Mouse (Mus musculus) CD8-positive naive resting alpha-beta T cell, adult 2 months (primary cell): ENCODE results near the gene Fmo3.

ENCODE experiments used
- DNase-seq, 2 experiments: peaks; one replicate each; pipeline ENCODE4 v3.0.0; 2022; ENCODE audit warnings: low read depth in 2 of 2, low spot score in 2 of 2

Gene Fmo3

DNA sequence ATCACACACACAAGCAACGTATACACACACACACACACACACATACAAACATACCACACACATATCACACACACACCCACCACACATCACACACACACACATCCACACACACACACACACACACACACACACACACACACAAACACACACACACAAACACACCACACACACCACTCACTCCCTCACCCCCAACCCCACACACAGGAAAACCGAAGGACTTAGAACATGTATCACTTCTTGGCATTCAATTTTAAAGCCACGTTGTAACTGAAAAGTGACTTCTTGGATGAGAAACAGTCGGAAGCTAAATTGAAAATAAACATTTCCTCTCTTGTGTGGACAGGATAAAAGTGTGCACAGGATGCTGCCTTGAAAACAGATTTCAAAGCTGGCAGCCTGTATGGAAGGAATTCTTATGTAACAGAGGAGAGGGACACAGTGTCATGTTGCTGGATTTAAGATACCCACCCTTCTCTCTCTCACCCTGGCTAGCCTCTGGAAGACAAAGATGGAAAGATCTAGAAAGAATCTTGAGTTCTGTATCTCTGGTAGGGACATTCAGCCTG lies 52.9 kb downstream of the Fmo3 start:
- DNase-seq, result no peak

DNA sequence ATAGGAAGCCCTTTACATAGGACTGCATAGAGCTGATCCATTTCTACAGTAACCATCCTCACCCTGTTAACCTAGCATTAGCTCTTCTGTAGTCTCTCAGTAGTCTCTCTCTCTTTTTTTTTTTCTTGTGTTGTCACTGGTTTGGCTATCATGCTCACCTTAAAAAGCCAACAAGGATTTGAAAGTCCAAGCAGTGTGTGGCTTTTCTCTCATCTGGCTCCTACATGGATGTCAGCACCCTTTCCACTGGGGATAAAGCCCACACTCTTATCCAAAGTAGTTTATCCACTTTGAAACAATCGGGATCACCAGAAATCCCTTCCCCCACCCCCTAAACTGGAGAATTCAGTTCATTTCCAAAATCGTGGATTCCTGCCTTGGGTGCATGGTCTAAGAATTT lies 53.7 kb downstream of the Fmo3 start:
- DNase-seq, result no peak

DNA sequence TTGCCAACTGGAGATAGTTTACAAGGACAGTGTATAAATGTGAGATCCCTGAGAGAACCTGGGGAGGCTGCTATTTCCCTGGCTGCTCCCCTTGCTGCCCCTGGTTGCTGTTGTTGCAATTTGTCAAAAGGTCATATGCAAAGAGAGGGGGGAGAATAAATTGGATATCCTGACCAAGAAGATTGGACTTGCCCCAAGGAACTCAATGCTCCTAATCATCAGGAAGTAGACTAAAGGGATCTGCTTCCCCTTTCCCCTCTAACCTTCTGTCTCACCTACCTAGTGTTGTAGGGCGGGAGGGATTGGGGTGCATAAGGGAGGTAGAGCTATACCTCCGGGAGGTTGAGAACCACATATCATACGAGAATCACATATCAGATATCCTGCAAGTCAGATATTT lies 55.2 kb downstream of the Fmo3 start:
- no peak for DNase-seq

DNA sequence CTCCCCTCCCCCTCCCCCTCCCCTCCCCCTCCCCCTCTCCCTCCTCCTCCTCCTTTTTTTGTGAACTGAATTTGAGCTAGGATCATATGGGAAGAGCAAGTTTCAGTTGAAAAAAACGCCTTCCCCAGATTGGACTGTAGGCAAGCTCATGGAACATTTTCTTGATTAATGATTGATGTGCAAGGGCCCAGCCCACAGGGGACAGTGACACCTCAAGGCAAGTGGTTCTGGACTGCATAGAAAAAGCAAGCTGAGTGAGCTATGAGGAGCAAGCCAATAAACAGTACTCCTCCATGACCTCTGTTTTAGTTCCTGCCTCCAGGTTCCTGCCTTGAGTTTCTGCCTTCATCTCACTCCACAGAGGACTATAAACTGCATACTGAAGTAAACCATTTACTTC lies 59.2 kb downstream of the Fmo3 start:
- DNase-seq, result no peak

DNA sequence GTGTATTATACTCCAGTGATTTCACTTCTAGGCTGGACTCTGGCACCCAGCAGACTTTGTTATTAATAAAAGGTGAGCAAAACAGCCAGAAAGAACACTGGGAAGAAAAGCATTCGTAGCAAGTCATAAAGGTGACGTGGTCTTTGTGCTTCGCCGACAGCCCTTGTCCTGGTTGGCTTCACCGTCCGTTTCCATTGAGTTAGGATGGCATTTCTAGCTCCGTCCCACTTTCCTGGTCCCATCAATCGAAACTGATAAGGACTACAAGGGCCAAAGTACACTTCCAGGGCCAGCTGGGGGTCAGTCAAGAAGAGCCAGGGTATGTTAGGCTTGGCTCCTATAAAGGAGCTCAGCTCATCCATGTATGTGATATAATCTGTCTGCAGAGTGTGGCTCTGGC lies 67.7 kb downstream of the Fmo3 start:
- DNase-seq, result no peak

DNA sequence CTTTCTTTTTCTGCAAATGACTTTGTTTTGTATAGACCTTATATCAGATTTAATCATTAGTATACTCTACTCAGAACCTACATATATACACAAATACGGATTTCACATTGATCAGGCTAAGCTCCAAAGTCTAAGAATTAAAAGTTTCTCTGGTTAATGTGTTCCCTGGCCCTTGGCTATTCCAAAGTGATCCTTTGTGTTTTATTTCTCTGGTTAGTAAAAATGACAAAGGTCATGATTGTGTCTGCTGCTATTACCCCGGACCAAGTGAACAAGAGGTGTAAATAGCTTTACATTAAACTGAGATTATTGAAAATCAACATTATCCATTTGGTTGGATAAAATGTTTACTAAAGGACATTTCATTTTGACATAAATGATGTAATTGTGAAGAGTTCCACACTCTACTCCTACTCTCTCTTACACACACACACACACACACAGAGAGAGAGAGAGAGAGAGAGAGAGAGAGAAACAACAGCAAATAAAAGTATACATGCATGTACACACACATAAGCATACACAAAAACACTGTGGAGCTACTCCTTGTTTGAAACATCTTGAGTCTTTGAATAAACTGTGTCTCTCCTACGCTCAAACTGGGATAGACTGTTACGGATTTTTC lies 69.3 kb downstream of the Fmo3 start:
- DNase-seq, result no peak

DNA sequence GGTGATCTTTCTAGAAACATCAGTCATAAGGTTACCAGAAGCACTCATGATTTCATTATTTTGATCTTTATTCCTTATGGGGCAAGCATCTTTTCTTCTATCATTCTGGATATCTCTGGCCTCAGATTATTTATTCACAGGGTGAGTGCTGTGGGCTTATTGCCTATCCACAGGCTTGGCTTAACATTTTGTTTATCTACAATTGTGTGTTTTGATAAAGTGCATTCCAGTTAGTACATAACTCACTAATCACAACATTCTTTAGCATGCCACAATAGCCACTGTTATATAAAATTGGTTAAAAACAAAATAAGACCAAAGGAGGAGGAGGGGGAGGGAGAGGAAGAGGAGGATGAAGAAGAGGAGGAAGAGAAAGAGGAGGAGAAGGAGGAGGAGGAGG lies 72.2 kb downstream of the Fmo3 start:
- DNase-seq, result no peak
